Mouse (Mus musculus) v-Abl transformed pro-B cells (cell line): ENCODE measurements around the gene Arid5b.

Experiments used
- in situ Hi-C, 2 experiments: fragments of 400-800 bp; cut with MboI; formaldehyde crosslinking; loops; one replicate each; pipeline ENCODE4 v1.15.1; 2025; ENCODE audit not compliant: unreplicated experiment in 2 of 2

The Arid5b gene

DNA sequence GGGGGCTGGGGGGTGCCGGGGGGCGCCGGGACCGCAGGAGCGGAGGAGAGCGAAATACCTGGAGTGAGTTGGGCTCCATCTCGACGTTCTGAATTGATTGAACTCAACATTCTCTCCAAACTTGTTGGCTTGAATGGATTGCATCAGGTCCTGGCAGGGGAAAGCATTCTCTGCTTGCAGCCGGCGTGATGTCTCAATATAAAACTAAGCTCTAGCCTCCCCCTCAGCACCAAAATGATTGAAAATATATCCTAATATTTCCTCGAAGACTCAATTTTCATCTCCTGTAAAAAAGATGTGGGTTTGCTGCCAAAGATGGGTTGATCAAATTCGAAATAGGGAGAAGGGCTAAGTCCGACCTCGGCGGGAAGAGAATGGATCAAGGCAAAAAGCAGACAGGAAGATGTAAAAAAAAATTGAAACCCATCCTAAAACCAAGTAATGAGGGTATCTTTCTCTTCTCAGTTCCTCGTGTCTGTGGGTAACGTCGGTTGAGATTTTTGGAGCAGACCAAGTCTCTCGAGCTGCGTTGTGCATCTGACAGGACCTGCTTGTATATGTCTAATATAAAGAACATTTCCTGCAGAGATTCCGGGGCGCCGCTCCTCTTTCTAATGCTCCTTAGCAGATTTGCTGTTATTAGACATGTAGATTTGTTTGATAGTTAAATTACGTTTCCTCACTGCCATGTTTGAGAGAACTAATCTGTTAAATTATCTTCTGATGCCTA, at the start of gene Arid5b:
Arid5b (minus strand) TSS at position 109 of the 730 bp plus-strand sequence.
- in situ Hi-C loops, result loop anchor here (5.0 to 25.0 kb wide), 7 partner anchors 131 to 1046 kb away; no protein-coding TSS in a partner anchor

DNA sequence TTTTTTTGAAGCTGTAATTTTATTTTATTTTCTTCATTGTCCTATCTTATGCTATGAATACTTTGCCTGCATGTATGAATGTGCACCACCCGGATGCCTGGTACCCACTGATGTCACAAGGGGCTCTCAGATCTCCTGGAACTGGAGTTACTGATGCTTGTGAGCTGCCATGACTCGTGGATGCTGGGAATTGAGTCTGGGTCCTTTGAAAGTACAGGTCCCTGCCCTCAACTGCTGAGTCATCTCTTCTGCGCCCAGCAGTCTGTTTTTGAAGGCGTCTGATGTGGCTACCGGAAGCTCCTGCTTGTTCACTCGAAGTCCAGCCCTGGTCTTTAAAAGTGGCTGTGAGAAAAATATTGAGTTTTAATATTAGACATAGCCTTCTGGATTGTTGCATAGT, 46.8 kb upstream of the Arid5b start:
- in situ Hi-C loops, result no loop called here

DNA sequence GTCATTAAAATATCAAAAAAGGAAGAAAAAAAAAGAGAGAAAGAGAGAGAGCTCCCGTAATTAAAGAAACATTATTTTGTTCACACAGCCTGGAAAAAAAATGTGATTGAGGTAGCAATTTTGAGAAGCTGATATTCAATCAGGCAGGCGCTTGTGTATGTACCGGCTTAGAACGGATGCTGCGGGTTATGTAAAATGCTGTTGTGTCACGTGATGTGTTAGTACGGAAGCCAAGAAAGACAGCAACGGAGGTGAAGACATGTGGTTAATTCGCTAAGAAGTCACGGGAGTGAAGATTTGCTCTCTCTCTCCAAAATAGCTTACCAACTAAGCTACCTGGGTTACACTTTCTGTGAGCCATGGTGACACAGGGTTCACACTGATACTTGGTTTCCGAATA, 45.5 kb upstream of the Arid5b start:
- in situ Hi-C loops, result no loop called here

DNA sequence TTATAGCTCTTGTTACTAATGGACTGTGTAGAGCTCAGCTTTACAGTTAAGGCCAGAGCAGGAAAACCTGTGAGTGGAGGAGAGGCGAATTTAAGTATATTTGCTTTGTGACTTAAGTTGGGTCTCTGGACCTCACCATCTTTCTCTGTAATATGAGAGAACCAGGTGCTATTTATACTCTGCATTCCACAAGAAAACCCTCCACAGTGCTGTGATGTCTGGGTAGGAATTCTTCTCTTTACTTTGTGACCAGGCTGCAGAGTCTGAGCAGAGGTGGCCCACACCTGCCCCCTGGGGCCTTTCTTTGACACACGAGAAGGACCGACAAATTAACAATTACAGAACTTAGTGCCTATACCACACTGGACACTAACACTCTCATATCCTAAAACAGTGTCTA, 44.6 kb upstream of the Arid5b start:
- in situ Hi-C loops, result no loop called here

DNA sequence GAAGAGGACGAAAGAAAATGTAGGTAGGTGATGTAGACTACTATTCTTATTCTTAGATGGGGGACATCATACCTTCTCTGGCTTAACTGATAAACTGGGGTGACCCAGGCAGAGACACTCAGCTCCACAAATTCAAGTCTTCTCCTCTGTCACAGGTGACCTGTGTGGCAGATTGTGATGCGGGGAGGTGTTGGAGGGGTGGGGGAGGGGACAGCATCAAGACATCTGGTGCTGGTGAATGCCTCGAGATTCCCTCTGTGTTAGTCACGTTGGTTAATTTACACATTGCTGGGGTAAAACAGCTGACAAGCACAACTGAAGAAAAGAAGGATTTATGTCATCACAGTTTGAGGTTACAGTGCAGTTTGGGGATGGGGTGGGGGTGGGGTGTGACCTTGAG, 42.4 kb upstream of the Arid5b start:
- in situ Hi-C loops, result no loop called here

DNA sequence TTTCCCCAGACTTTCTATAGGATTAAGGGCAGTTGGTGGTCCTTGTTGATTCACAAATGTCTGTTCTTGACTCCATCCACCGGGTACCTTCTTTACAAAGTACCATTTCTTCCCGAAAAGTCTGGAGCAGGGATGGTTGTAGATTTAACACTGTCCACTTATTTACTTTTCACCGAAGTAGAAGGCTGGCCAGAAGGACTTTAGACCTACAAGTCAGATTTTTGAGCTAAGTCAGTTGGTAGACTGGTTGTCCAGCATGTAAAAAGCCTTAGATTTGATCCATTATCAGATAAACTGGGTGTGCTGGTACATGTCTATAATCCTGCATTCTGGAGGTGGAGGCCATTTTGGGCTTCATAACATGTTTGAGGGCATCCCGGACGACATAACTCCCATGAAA, 42.0 kb upstream of the Arid5b start:
- in situ Hi-C loops, result no loop called here

DNA sequence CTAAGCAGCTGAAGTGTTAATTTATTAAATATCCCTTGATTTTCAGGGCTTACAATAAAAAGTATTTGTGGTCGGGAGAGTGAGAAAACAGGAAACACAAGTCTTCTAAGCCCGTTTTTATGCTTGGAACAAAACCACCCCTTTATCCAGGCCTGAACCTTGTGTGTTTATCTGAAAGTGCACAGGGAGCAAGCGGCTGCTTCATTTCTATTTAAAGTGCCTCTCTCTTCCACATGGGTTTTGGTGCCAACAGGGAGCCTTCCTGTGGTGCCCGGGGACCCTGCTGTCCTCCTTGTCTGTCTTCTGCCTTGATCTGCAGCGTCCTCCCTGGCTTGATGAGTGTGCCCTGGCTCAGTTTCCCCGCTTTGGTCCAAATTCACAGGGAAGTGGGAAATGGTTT, 40.9 kb upstream of the Arid5b start:
- in situ Hi-C loops, result no loop called here

DNA sequence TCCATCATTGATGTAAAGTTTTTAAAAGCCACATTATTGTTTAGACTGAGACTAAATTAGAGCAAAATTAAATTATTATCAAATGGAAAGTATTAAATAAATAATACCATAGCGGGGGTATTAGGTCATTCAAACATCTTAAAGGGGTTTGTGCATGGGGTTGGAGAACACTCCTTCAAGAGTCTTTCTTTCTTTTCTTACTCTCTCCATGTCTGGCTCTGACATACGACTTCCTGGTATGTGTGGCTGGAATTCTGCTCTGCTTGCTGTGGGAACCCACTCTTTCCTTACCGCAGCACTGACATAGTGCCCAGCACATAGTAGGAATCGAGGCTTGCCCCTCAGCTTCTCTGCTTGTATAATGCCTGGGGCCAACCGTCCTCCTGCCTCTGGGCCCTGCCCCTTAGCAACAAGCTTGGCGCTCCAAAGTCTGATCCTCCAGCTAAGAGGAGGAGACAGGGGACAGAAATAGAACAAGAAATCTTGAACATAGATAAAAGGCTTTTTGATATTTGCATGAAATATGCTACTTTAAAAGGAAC, 40.0 kb upstream of the Arid5b start:
- in situ Hi-C loops, result no loop called here

DNA sequence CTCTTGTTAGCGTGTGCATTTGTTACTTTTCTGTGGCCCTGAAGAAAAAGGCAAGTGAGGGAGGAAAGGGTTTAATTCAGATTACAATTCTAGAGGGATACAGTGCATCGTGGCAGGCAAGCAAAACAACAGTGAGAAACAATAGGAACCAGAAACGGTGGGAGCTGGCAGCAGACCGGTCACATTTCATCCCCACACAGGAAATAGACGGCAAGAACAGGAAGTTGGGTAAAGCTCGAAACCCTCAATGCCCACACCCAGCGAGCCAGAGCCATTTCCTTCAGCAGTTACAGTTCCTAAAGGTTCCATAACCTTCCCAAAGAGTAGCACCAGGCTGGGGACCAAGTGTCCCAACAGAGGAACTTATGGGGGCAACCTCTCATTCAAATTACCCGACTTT, 34.2 kb upstream of the Arid5b start:
- in situ Hi-C loops, result no loop called here

DNA sequence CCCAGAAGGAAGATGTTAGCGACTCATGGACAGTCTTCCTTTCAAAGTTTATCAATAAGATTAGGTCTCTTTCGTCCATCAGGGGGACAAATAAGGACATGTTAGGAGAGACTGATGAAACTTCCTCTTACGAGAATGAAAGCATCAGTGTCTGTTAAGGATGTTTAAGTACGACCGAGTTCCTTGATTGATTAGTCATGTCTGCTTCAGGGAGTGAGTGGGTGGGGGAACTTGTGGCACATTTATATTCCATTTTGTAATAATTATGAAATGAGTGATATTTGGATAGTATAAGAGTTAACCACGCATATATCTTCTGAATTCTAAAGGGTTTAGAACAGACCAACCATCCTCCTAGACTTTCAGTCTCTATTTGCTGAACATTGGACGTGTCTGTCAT, 22.5 kb upstream of the Arid5b start:
- in situ Hi-C loops, result no loop called here

DNA sequence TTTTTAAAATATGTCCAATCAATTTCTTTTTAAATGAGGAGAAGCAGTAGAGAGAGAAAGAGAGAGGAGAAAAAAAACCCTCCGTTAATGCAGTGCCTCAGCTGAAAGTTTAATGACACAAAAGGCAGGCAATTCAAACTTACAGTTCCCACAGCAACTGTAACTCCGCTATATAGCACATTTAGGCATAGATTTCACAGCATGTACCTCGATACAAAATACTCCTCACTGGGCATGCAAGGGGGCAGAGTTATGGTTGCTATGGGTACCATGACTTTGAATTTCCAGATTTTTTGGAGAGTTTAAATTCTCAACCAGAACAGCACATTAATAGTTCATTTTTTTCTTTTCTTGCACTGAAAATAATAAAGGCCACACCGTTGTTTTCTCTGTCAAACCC, 10.9 kb upstream of the Arid5b start:
- in situ Hi-C loops, result loop anchor here (10.0 to 25.0 kb wide), 4 partner anchors 415 to 1023 kb away; no protein-coding TSS in a partner anchor

DNA sequence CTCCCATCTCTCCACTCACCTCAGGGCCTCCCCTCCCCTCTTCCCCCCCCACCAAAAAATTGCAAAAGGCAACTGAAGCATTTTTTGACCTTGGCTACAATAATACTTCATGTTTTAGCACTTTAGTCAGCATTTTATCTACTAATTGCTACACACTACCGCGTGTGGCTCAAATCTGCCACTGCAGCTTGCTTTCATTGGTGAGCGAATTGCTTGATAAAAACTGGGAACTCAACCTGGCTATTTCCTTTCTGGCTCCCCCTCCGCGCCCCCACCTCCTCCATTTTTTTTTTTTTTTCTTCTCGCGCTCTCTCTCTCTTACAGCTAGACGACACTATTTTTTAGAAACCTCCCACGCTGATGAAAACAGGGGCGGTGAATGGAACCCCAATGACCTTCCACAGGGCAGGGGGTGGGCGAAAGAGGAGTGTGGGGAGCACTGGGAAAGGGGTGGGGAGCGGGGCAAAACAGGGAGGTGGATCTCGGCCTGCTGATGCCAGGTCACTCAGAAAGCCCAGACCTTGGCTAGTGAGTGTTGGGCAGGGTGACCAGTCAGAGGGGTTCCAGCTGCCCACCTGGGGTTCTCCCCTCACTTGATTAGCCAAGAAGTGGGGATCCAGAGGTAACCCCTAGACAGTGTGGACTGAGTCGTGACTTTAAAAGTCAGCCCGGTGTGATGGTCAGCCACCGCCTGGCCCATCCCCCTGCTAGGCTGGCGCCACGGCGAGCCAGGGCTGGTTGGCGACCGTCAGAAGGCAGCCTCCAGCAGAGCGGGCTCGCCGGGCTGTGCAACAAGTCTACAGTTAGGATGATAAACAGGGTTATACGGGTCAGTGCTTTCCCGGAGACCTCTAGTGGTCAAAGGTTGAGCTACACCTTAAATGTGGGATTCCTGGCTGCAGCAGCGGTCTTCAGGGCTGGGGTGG, 4.2 kb upstream of the Arid5b start:
- in situ Hi-C loops, result loop anchor here (5.0 to 25.0 kb wide), 5 partner anchors 285 to 1030 kb away; no protein-coding TSS in a partner anchor

DNA sequence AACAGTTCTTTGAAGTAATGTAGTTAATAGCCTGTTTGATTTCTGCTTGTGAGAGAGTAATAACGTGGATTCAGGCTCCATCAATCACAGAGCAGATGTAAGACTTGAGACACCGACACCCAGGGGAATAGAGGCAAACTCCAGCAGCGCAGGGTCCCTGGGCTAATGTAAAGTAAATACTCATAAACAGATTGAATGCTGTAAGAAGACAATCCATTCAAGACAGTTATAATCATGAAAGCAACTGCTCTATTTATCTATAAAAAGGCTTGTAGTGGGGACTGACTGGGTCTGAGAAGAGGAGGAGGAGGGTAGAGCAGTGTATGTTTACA, 3.2 kb upstream of the Arid5b start:
- in situ Hi-C loops, result loop anchor here (5.0 to 25.0 kb wide), 5 partner anchors 284 to 1031 kb away; no protein-coding TSS in a partner anchor

DNA sequence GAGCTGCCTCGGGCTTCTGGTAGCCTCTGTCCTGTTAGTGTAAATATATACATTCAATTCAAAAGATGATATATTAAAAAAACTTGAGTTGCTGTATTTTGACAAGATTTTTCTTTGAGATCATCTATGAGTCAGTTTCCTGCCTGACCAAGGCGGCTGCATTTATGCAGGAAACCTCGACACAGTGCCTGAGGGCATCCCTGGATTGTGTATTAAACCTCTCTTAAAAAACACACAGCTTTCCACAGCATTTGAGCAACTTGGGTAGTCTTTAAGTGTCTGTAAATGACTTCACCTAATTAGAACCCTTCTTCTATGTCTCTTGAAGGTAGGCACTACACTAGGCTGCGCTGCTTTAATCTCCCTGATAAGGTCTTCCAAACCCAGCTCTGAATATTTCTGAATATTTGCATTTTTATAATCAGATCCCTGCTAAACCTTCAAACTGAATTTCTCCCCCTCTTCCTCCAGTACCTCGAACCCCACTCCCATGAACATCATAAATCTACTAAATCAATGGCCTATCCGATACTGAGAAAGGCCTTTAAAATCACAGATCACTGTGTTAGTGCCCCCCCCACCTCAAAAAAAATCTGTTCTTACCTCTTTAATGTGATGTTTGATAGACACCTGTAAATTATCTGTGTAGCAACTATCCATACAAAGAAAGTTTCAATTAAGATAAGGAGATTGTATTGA, 2.7 kb upstream of the Arid5b start:
- in situ Hi-C loops, result loop anchor here (5.0 to 25.0 kb wide), 5 partner anchors 284 to 1031 kb away; no protein-coding TSS in a partner anchor

DNA sequence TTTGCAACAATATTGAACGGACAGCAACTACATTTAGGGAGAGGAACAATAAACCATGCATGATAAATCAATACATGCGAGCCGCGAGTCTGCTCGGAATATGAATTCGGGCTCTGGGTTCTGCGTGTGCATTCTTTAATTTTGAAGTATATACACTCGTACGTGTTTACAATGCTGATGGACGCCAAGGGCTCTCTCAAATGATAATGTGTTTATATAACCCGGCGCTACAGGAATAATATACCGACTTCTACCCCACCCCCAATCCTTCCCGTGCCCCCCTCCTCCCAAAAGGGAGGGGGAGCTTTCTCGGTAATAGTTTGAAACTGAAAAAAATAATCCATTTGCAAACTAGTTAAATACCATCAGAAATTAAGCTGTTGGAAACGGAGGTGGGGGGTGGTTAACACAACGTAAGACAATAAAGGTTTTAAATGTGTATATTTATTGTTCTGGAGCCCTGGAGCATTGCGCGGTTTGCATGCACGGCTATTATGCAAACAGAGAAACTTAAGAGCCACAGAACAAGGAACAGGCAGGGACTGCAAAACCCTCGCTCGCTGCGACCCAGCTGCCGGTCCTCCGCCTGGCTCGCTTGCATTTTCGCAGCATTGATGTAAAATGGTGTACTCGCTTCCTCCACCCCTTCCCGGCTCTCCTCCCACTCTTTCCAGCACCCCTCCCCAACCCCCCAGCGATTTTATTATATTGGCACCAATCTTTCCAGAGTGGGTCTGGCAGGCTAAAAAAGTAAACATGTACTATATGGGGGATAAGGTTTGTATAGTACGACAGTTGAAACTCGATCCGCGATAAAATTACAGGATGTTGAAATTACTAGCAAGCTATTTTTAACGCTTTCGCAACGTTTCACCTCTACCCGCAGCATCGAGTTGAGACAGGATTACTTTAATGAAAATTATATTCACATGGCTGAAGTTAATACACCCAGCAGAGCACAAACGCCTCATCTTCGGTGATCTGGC, 1.3 kb upstream of the Arid5b start:
- in situ Hi-C loops, result loop anchor here (5.0 to 25.0 kb wide), 9 partner anchors 133 to 1045 kb away; no protein-coding TSS in a partner anchor

DNA sequence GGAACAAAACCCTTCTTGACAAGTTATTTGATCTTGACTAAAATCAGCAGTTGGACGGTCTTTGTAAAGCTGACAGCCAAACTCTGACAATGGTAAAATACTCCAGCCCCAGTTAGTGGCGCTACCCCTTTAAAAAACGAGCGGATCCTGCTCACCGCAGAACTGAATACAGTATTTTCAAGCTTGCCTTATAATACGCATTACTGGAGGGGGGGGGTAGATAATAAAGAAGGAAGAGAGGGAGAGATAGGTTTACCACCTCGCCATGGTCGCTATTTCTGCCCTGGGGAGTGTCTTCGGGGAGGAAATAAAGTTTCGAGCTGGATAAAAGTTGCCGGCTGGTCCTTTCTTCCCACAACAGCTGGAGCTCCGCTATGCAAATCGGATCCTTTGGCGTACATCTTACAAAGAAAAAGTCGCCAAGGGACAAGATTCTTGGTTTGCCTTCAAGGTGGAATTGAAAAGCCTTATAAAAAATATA, 829 bp downstream of the Arid5b start:
- in situ Hi-C loops, result loop anchor here (5.0 to 25.0 kb wide), 7 partner anchors 130 to 1047 kb away; no protein-coding TSS in a partner anchor

DNA sequence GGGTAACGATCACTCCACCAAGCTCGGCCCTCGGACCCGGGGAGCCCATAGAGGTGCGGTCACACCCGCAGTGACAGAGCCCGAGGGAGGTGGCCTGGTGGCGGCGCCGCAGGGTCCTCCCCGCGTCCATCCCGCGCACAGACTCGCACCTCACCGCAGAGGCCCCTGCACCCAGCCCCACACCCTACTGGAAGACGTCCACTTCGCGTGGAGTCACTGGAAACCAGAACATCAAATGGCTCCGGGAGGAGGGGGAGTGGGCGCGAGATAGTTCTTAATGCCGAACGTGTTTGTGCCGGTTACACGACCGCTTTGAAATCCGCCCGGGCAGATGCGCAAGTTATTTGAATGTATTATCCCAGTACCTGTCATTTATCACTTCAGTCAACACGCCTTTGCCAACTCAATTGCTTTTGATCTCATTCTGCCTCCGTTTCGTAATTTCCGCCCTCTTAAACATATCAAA, 1.5 kb downstream of the Arid5b start:
- in situ Hi-C loops, result loop anchor here (5.0 to 25.0 kb wide), 7 partner anchors 130 to 1048 kb away; no protein-coding TSS in a partner anchor

DNA sequence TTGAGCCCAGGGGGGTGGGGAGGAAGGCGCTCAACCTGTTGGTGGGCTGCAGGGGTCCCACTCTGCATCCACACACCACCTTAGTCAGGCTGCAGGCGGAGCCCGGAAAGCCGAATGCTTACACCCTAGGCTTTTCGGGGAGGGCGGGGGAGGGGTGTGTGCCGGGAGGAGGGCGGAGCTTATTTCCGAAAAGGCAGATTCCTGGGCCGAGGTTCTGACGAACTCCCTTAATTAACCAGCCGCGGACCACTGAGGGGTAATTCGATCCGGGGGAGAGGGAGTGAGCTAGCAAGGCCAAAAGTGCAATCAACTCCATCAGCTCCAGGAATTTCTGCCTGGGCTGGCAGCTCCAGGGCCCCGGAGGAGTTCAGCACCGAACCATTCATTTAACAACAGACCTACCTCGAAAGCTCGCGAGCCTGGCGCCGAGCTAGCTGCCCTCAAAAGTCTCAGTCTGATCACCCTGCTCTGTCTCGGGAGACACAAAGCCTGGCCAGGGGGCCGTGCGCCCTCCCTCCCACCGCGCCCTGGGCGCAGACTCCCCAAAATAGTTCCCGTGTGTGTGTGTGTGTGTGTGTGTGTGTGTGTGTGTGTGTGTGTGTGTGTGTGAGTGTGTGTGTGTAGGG, 2.1 kb downstream of the Arid5b start:
- in situ Hi-C loops, result loop anchor here (5.0 to 25.0 kb wide), 7 partner anchors 129 to 1048 kb away; no protein-coding TSS in a partner anchor
